Mouse (Mus musculus): Measurements from ENCODE around the gene Cnmd. TPM values are rescaled to one million over a fixed set of nuclear protein-coding genes. Genes with fewer than 3 reads are reported as not detected.

Cnmd gene
- total RNA-seq, 2 experiments from 2014 or later = 0.62 to 0.81 TPM

Other genes starting within 250 kb of the Cnmd start
- 10 to 100 TPM; 10.3 to 12.0 TPM for gene Kbtbd7, start 235.7 kb downstream of the Cnmd start, total RNA-seq (2021)
- gene Kbtbd6, start 210.3 kb downstream of the Cnmd start, total RNA-seq (2021) = under 1 TPM; 0.17 to 0.29 TPM
- gene Elf1, start 181.0 kb downstream of the Cnmd start, total RNA-seq (2021) = 10 to 100 TPM; 15.2 to 17.0 TPM
- gene Wbp4, start 180.7 kb downstream of the Cnmd start, total RNA-seq (2021) = 10 to 100 TPM; 18.8 to 21.6 TPM
- 10 to 100 TPM; 65.5 to 75.5 TPM for gene Sugt1, start 74.5 kb downstream of the Cnmd start, total RNA-seq (2021)
- not detected for gene Pcdh8, start 109.1 kb upstream of the Cnmd start, total RNA-seq (2021)

Data from heart, postnatal 25 days (tissue).